Mouse (Mus musculus) ES-Bruce4 (cell line): ENCODE data around the gene Pter.

Source experiments
- CTCF ChIP-seq: IDR thresholded peaks from one replicate; pipeline ENCODE4 v1.8.1; 2011; ENCODE audit warnings: low read depth, low read length
- EP300 ChIP-seq: IDR thresholded peaks from 2 replicates; pipeline ENCODE4 v1.6.1; 2011; ENCODE audit warnings: low read depth, low read length; ENCODE audit not compliant: insufficient read depth

GRCm38 (mm10) chr2:12905786-12906185, 18.1 kb upstream of the Pter start:
- TF ChIP-seq EP300, result no peak
- no peak for TF ChIP-seq CTCF
